Mouse (Mus musculus) megakaryocyte-erythroid progenitor cell, adult 5-6 weeks (primary cell): ENCODE measurements around the gene Rab39. TPM values are rescaled to one million over a fixed set of nuclear protein-coding genes. Genes with fewer than 3 reads are reported as not detected.

Experiments
- ATAC-seq: replicated peaks from 2 replicates; pipeline ENCODE4 v1.8.0; 2016; ENCODE audit warnings: mild to moderate bottlenecking, inconsistent platforms; ENCODE audit not compliant: severe bottlenecking, poor library complexity, low FRiP score, low TSS enrichment
- total RNA-seq, 2 experiments: library from RNA; stranded (forward) in 1 of 2; stranded (reverse) in 1 of 2; fragments of 200-1000, 215-1000 nt in 1 of 2; fragments of >200 nt in 1 of 2; fragmentation: Nextera tagmentation in 1 of 2; gene quantifications; 2 replicates each; pipeline ENCODE4 v1.2.3; 2014 to 2017

Rab39 gene
- total RNA-seq (2014; fragmentation: Nextera tagmentation) (not detected in 2 replicates), total RNA-seq (2017) (not detected in 2 replicates)

GRCm38 (mm10) chr9:53705992-53706696 is at the start of gene Rab39:
Rab39 (minus strand) TSS chr9:53706232.
- peak; percentile 97 for ATAC-seq

- ATAC-seq = no peak
These were observed 48.8 kb upstream of the Rab39 start for GRCm38 (mm10) chr9:53754801-53755200.

DNA sequence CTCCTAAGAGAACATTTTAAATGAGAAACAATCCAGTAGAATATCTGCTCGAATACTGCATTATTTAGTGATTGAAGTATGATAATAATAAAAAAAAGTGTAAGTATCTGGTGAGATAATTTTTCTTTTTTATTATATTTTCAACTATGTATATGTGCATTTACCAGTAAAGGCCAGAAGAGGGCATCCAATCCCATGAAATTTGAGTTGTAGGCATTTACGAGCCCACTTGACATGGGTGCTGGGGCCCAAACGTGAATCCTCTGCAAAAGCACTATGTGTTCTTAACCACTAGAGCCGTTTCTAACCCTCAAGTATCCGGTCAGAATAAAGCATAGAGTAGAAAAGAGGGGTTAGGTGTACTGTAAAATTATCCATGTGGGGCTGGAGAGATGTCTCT is 44.9 kb upstream of the Rab39 start:
- 0 out of 2 replicates have a peak, but pooled peaks have one; percentile 41 for ATAC-seq

- no peak for ATAC-seq
These were observed 44.4 kb upstream of the Rab39 start for GRCm38 (mm10) chr9:53750411-53750810.

DNA sequence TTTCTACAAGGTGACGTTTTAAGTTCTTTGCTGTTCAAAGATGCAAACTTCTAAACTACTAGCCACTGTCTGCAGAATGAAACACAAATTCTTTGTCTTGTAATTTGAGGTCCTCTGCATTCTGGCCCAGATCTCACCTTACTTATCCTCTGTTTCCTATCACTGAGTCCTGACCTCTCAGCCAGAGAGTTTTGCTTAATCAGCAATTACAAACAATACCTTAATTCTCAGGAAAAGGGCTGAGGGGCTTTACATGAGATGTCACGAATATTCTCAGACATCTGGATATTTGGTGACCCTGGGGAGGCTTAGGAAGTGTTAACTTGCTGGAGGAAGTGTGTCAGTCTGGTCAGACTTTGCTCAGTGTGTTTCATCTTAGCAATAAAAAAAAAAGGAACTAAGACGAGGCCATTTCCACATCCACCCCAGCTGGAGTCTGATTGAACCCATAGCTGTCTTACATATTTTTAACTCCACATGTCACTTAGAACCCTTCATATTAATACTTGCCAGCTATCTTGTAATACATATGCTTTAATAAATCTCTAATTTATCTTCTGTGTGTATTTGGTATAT is 34.9 kb upstream of the Rab39 start:
- ATAC-seq = no peak

DNA sequence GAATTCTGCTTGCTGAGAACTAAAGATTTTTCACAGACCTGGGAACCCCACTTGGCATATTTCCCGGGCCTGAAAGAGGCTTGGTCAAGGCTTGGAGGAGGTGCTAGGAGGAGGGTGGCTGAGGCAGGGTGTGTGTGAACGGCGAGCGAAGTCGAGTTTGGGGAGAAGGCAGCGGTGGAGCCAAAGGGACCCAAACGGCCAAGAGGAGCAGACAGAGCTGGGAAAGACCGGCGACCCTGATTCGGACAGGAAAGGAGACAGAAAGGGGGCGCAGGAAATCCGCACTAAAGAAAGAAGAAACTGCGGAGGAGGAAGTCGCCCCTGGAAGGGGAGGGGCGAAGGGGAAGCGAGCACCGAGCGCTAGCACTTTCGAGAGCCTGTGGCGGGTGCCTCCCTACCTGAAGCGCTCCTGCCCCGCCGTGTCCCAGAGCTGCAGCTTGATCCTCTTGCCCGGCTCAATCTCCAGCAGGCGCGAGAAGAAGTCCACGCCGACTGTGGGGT is 491 bp downstream of the Rab39 start:
- ATAC-seq = no peak; the same call in 1 of the 2 replicates

DNA sequence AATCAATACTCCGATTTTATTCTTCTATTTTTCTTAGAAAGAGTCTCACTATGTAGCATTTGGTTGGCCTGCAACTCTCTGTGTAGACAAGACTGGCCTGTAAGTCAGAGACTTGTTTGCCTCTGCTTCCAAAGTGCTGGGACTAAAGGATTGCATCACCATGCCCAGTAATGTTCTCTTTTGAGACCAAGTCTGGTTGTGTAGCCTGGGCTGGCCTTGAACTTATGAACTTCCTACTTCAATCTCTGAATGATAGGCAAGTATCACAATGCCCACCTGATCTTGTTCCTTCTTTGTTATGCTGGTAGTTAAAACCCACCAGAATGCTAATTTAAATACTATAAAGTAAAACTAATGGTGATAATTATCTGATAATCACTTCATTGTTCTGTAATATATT is 3.0 kb downstream of the Rab39 start:
- no peak for ATAC-seq

DNA sequence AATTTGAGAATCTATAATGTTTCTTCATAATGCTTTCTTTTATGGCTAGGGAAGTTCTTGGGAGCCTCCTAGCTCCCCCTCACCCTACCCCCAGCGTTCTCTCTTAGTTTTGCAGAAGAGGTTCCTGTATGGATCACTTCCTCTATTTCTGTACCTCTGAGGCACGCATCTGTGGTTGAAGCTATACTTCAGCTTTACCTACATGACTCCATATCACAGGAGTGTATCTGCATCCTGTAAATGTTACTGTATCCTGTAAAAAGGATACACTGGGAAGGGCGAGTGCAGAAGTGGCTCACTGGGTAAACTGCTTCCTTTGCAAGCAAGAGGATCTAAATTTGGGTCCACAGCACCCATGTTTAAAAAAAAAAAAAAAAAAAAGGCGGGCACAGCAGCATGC is 5.5 kb downstream of the Rab39 start:
- no peak for ATAC-seq

GRCm38 (mm10) chr9:53695846-53696245 is 10.2 kb downstream of the Rab39 start:
- no peak for ATAC-seq

DNA sequence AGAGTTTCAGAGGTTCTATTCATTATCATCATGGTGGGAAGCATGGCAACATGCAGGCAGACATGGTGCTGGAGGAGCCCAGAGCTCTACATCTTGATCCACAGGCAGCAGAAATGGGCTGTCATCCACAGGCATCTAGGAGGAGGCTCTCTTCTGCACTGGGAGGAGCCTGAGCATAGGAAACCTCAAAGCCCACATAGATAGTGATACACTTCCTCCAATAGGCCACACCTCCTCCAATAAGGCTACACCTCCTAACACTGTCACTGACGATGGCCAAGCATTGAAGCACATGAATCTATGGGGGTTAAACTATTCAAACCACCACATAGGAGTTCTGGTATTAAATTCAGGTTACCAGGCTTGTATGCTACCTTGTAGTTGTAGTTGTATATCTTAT is 12.3 kb downstream of the Rab39 start:
- ATAC-seq = peak; percentile 70; the same call in 1 of the 2 replicates

GRCm38 (mm10) chr9:53691745-53692670 is 14.0 kb downstream of the Rab39 start:
- no peak for ATAC-seq

- ATAC-seq = no peak
These were observed 25.2 kb downstream of the Rab39 start for GRCm38 (mm10) chr9:53680851-53681250.

GRCm38 (mm10) chr9:53676921-53677320 is 29.1 kb downstream of the Rab39 start:
- ATAC-seq = no peak

DNA sequence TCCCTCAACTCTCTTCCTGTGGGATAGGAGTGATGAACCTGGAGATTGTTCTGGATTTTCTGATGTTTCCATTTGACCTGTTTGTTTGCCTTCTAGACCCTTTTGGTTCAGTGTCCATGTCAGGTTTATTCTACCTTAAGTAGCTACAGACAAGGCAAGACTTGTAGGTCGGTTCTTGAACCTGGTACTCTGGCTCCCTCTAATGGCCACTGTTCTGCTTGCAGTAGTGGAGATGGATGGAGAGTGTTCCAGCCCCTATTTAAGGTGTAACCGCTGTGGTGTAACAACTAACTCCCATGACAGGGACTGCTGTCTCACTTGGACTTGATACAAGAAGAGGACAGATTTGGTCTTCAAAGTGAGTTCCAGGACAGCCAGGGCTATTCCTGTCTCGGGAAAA is 32.5 kb downstream of the Rab39 start:
- peak; percentile 90 for ATAC-seq

DNA sequence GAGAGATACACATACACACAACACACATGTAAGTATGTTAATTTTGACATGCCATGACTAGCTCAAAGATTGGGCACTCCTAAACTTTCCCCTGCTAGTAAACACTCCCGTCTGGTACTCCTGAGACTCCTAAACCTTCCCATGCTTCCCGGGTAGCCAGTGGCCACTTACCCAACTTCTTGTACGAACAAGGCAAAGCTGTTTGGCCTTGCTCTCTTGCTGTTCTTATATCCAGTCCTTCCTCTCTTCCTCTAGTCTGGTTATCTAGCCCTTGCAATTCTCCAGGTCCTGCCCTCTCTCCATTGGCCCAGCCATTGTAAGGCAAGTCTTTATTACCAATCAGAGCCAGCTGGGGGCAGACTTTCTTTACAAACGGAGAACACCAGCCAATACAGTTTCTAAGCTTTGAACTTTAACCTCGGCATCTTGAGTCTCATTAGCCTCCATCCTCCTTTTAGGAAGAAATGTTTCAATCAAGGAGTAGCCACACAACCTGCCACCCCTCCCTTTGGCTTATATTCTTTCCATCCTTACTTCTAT is 36.3 kb downstream of the Rab39 start, which contains the start of gene Cul5:
TSS of gene Cul5 (minus strand) at position 335 of the 540 bp plus-strand sequence.
- ATAC-seq = peak; percentile 83

- peak; percentile 82 for ATAC-seq
These were observed 38.9 kb downstream of the Rab39 start for GRCm38 (mm10) chr9:53667020-53667669.

- no peak; the same call in 1 of the 2 replicates for ATAC-seq
These were observed 39.4 kb downstream of the Rab39 start for GRCm38 (mm10) chr9:53666665-53667019.

GRCm38 (mm10) chr9:53665428-53665827 is 40.6 kb downstream of the Rab39 start:
- ATAC-seq = no peak

DNA sequence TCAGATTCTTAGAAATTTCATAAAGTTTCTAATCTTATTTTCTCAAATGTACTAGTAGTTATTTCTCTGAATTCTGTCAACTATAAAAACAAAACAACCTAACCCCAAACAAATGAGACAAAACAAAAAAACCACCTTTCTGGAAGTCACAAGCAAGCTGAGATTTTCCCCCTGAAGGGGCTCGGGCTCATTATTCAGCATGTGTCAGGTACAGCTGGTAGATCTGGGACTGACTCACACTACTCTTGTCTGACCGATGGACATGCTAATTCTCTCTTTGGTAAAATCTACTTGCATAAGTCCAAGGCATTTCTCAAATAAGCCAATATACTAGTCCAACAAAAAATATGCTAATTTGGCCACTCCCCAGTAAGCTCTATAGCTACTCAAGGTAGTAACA is 41.2 kb downstream of the Rab39 start:
- ATAC-seq = no peak
